Mouse (Mus musculus): ENCODE data around the gene Nanos3.

DNA sequence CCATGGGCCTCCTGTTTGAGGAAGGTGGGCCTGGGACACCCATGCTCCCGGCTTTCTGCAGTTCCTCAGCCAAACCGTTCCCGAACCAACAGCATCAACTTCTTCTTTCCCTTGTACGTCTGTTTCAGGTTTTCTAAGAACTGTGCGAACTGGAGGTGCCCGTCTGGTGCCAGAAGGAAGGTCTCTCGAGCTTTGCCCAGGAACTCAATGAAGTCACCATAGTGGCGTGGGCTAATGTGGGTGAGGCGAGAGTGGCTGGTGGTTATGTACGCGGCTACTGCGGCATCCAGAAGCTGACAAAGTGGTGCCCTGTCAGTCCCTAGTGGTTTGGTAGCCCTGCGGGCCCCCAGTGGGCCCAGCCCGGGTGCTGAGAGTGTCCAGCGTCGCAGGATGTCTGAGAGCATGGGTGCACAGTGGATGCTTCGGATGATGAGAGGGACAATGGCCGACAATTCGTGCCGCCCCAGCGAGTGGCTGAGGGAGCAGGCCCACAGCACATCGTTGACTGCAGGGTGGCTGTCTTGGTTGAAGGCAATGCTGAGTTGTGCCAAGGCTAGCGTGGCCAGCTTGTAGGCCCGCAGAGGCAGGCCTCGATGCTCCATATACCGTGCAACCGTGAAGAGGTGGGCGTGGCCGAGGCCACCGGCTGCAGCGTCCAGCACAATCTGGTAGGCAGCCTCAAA lies 27.0 kb upstream of the Nanos3 start:
- TF ChIP-seq EP300 (IDR thresholded peaks at IDR 0.05) (no peak), CTCF (IDR thresholded peaks at IDR 0.05) (no peak)
